Mouse (Mus musculus) stomach, embryonic 16.5 days (tissue): ENCODE results near the gene Cenpx. TPM values are rescaled to one million over a fixed set of nuclear protein-coding genes. Genes with fewer than 3 reads are reported as not detected.

Experiments used
- ATAC-seq: fragments of 200-750 bp; cut with Nextera tagmentation; 2 replicates; pipeline ENCODE4 v1.8.0; 2017; ENCODE audit warnings: moderate number of reproducible peaks, moderate TSS enrichment; ENCODE audit not compliant: insufficient read depth, low FRiP score
- H3K27ac ChIP-seq: fragments of 300-500 bp; sonication (generic); 2 replicates; pipeline ENCODE4 v1.5.1; 2014; ENCODE audit warnings: low read length
- H3K27me3 ChIP-seq: fragments of 300-500 bp; sonication (generic); 2 replicates; pipeline ENCODE4 v1.6.1; 2014; ENCODE audit warnings: low read length, control low read depth, mixed read lengths; ENCODE audit not compliant: control insufficient read depth, insufficient read depth
- H3K36me3 ChIP-seq: fragments of 300-500 bp; sonication (generic); 2 replicates; pipeline ENCODE4 v1.6.1; 2014; ENCODE audit warnings: low read length; ENCODE audit not compliant: control insufficient read depth, insufficient read depth
- H3K4me1 ChIP-seq: fragments of 300-500 bp; sonication (generic); 2 replicates; pipeline ENCODE4 v1.6.1; 2014; ENCODE audit warnings: low read length, control low read depth, mixed read lengths; ENCODE audit not compliant: control insufficient read depth, insufficient read depth
- H3K4me2 ChIP-seq: fragments of 300-500 bp; sonication (generic); 2 replicates; pipeline ENCODE4 v1.6.1; 2014; ENCODE audit warnings: low read depth, low read length, mixed read lengths
- H3K4me3 ChIP-seq: fragments of 300-500 bp; sonication (generic); replicated peaks from 2 replicates; pipeline ENCODE4 v1.5.1; 2014; ENCODE audit warnings: mild to moderate bottlenecking, low read length
- H3K9ac ChIP-seq: fragments of 300-500 bp; sonication (generic); 2 replicates; pipeline ENCODE4 v1.6.1; 2014; ENCODE audit warnings: low read length
- H3K9me3 ChIP-seq: fragments of 300-500 bp; sonication (generic); replicated peaks from 2 replicates; pipeline ENCODE4 v1.6.1; 2016; ENCODE audit warnings: low read length, control low read depth; ENCODE audit not compliant: control insufficient read depth
- WGBS: fragments of 180-500 bp; shearing (Covaris S2); extraction: QIAGEN DNeasy Blood & Tissue Kit; methylation state at CpG from one replicate; pipeline ENCODE4 v1.1.7; 2014; 5-methylcytosine and 5-hydroxymethylcytosine counted together
- polyA plus RNA-seq: library from polyadenylated mRNA; unstranded; fragments of >200 nt; fragmentation: Nextera tagmentation; extraction: Ambion mirVana; gene quantifications from 2 replicates; pipeline ENCODE4 v1.2.1, GENCODE M21; 2015

The Cenpx gene
- polyA plus RNA-seq, 1 experiment from 2014 or later = 153 TPM

- no peak overlapping the region for H3K9ac ChIP-seq
- H3K27me3 ChIP-seq = no peaks in the 10 kb centered on the region
- H3K9me3 ChIP-seq = no peaks in the 10 kb centered on the region
- ATAC-seq = no peak
- 63% methylated on average over 12 of the region's 12 CpGs for WGBS
- H3K36me3 ChIP-seq = no peaks in the 10 kb centered on the region; the same call in 1 of the 2 replicates
- peaks cover 6% of the 10 kb centered on the region for H3K4me1 ChIP-seq
- no peak overlapping the region for H3K27ac ChIP-seq
- H3K4me3 ChIP-seq = no peak overlapping the region
- peak overlapping the region; percentile 76; the same call in 1 of the 2 replicates for H3K4me2 ChIP-seq
These were observed 14.0 kb upstream of the Cenpx start for GRCm38 (mm10) chr11:120727564-120727963.

- peak; percentile 91 for ATAC-seq
- WGBS = under 1% methylated on average over 14 of the region's 14 CpGs
- no peaks in the 10 kb centered on the region for H3K27me3 ChIP-seq
- H3K36me3 ChIP-seq = no peaks in the 10 kb centered on the region; the same call in 1 of the 2 replicates
- peak within 1 kb of the TSS; percentile 76 for H3K4me2 ChIP-seq
- H3K9ac ChIP-seq = peak within 1 kb of the TSS; percentile 73
- no peaks in the 10 kb centered on the region for H3K9me3 ChIP-seq
- H3K27ac ChIP-seq = peak within 1 kb of the TSS; percentile 49; the same call in 1 of the 2 replicates
- peaks cover 9% of the 10 kb centered on the region for H3K4me1 ChIP-seq
- H3K4me3 ChIP-seq = peak within 1 kb of the TSS; percentile 68
These were observed 13.6 kb upstream of the Cenpx start, which contains the start of gene Dcxr for GRCm38 (mm10) chr11:120727169-120727527. Gene Dcxr (minus strand): TSS chr11:120727281.

- peak overlapping the region; percentile 49; the same call in 1 of the 2 replicates for H3K27ac ChIP-seq
- H3K36me3 ChIP-seq = no peaks in the 10 kb centered on the region; the same call in 1 of the 2 replicates
- peak overlapping the region; percentile 76 for H3K4me2 ChIP-seq
- ATAC-seq = peak; percentile 26
- peaks cover 12% of the 10 kb centered on the region for H3K4me1 ChIP-seq
- H3K4me3 ChIP-seq = peak overlapping the region; percentile 68
- H3K9me3 ChIP-seq = no peaks in the 10 kb centered on the region
- peak overlapping the region; percentile 73 for H3K9ac ChIP-seq
- H3K27me3 ChIP-seq = no peaks in the 10 kb centered on the region
- WGBS = 15% methylated on average over 36 of the region's 36 CpGs
These were observed 13.0 kb upstream of the Cenpx start for GRCm38 (mm10) chr11:120726243-120727168.

- no peak overlapping the region for H3K9ac ChIP-seq
- H3K27ac ChIP-seq = no peak overlapping the region
- 89% methylated on average over 7 of the region's 7 CpGs for WGBS
- H3K9me3 ChIP-seq = no peaks in the 10 kb centered on the region
- H3K4me2 ChIP-seq = no peak overlapping the region
- peaks cover 15% of the 10 kb centered on the region for H3K4me1 ChIP-seq
- ATAC-seq = no peak
- H3K27me3 ChIP-seq = no peaks in the 10 kb centered on the region
- H3K36me3 ChIP-seq = no peaks in the 10 kb centered on the region; the same call in none of the 2 replicates
- no peak overlapping the region for H3K4me3 ChIP-seq
These were observed 10.0 kb upstream of the Cenpx start for GRCm38 (mm10) chr11:120723509-120723908.

- H3K9ac ChIP-seq = no peak overlapping the region
- WGBS = 84% methylated on average over 11 of the region's 11 CpGs
- H3K27me3 ChIP-seq = no peaks in the 10 kb centered on the region
- H3K4me1 ChIP-seq = peaks cover 15% of the 10 kb centered on the region
- no peak for ATAC-seq
- no peaks in the 10 kb centered on the region; the same call in none of the 2 replicates for H3K36me3 ChIP-seq
- peak overlapping the region; percentile 64; the same call in 1 of the 2 replicates for H3K4me3 ChIP-seq
- H3K27ac ChIP-seq = no peak overlapping the region
- H3K4me2 ChIP-seq = no peak overlapping the region
- no peaks in the 10 kb centered on the region for H3K9me3 ChIP-seq
These were observed 9.3 kb upstream of the Cenpx start for GRCm38 (mm10) chr11:120722761-120723382.

GRCm38 (mm10) chr11:120722067-120722630 lies 8.6 kb upstream of the Cenpx start:
- H3K9me3 ChIP-seq = no peaks in the 10 kb centered on the region
- no peak; the same call in 1 of the 2 replicates for ATAC-seq
- 22% methylated on average over 21 of the region's 21 CpGs for WGBS
- H3K4me1 ChIP-seq = peaks cover 15% of the 10 kb centered on the region
- peak overlapping the region; percentile 64 for H3K4me3 ChIP-seq
- peak overlapping the region; percentile 98 for H3K4me2 ChIP-seq
- H3K9ac ChIP-seq = peak overlapping the region; percentile 83
- no peaks in the 10 kb centered on the region for H3K27me3 ChIP-seq
- no peaks in the 10 kb centered on the region; the same call in none of the 2 replicates for H3K36me3 ChIP-seq
- H3K27ac ChIP-seq = peak overlapping the region; percentile 67; the same call in 1 of the 2 replicates

- under 1% methylated on average over 90 of the region's 90 CpGs for WGBS
- ATAC-seq = peak; percentile 76
- H3K36me3 ChIP-seq = no peaks in the 10 kb centered on the region; the same call in none of the 2 replicates
- peak within 1 kb of the TSS; percentile 64 for H3K4me3 ChIP-seq
- H3K27ac ChIP-seq = peak within 1 kb of the TSS; percentile 67
- H3K9me3 ChIP-seq = no peaks in the 10 kb centered on the region
- peaks cover 14% of the 10 kb centered on the region for H3K4me1 ChIP-seq
- peak within 1 kb of the TSS; percentile 83 for H3K9ac ChIP-seq
- peak within 1 kb of the TSS; percentile 98 for H3K4me2 ChIP-seq
- H3K27me3 ChIP-seq = no peaks in the 10 kb centered on the region
These were observed 7.9 kb upstream of the Cenpx start, which contains the start of gene Rac3 for GRCm38 (mm10) chr11:120721124-120722066. Gene Rac3 (plus strand): TSS chr11:120721470.

- peak; percentile 32; the same call in 1 of the 2 replicates for ATAC-seq
- WGBS = 15% methylated on average over 17 of the region's 17 CpGs
- Histone ChIP-seq H3K4me2 (peak overlapping the region; percentile 98), H3K9me3 (no peaks in the 10 kb centered on the region), H3K27ac (peak overlapping the region; percentile 67; the same call in 1 of the 2 replicates), H3K9ac (peak overlapping the region; percentile 83), H3K4me3 (peak overlapping the region; percentile 64), H3K27me3 (no peaks in the 10 kb centered on the region), H3K4me1 (peaks cover 9% of the 10 kb centered on the region), H3K36me3 (no peaks in the 10 kb centered on the region; the same call in none of the 2 replicates)
These were observed 6.9 kb upstream of the Cenpx start for GRCm38 (mm10) chr11:120720450-120720849.
